Mouse (Mus musculus): Measurements from ENCODE around the gene Cep250.

Cep250 gene

DNA sequence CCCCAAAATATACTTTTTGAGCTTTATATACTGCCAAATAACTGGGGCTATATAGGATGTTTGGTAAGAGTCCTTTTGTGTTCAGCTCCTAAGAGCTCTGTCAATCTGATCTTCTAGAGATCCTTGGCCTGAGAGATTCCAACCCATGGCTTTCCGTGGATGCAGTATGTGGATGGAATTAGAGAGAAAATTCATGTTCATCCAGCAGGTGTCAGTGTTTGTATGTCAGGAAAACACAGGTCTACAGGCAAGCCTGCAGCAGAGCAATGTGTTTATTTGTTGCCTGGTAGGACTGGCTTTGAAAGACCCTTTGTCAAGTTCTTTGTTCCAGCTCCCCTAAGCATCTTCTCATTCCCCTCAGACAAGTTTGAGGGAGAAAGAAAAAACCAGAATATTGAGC, 6.7 kb downstream of the Cep250 start:
- DNase-seq (ENCODE audit: extremely low spot score), result no peak

DNA sequence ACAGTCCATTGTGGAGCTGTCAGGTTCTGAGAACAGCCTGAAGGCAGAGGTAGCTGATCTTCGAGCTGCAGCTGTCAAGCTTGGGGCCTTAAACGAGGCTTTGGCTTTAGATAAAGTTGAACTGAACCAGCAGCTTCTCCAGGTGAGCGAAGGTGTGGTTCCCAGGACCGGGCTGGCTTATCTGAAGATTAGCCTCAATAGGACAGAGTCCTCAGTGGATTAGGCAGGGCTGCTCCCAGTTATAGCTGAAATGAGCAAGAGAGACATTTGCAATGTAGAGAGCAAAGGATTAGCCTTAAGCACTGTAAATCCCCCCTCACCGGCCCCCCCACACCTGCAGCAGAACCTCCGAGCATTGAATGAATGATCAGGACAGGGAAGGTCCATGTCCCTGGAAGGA, 17.1 kb downstream of the Cep250 start:
- DNase-seq (ENCODE audit: extremely low spot score), result no peak

DNA sequence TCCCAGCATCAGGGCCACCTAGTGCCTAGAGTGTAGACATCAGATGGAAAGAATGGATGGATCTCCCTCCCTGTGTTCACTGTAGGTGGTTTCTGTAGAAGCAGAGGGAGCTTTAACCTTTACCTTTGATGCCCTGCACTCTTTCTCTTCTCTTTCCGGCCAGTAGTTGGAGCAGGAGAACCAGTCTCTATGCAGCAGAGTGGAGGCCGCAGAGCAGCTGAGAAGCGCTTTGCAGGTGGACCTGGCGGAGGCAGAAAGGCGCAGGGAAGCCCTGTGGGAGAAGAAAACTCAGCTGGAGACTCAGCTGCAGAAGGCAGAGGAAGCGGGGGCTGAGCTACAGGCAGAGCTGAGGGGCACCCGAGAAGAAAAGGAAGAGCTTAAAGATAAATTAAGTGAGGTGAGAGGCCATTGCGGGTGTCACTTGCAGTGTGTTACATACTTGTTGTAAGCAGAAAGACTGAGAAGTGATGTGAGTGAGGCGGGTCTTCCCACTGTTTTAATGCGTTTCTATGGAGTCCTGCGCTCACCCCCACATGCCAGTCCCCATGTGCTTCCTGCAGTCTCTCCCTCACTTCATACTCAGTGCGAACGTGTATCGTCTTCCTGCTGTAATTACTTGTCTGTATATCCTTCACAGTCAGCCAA, 18.0 kb downstream of the Cep250 start:
- DNase-seq (ENCODE audit: extremely low spot score), result no peak

GRCm38 (mm10) chr2:155979328-155979991, 23.2 kb downstream of the Cep250 start:
- no peak for DNase-seq (ENCODE audit: extremely low spot score)

DNA sequence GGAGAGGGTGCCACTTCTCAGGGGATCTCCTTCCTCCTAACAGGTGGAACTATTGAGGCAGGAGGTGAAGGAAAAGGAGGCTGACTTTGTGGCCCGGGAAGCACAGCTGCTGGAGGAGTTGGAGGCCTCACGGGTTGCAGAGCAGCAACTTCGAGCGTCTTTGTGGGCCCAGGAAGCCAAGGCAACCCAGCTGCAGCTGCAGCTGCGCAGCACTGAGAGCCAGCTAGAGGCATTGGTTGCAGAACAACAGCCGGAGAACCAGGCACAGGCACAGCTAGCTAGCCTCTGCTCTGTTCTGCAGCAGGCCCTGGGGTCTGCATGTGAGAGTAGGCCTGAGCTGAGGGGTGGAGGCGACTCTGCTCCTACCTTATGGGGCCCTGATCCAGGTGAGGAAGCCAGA, 29.5 kb downstream of the Cep250 start:
- DNase-seq (ENCODE audit: extremely low spot score), result no peak

DNA sequence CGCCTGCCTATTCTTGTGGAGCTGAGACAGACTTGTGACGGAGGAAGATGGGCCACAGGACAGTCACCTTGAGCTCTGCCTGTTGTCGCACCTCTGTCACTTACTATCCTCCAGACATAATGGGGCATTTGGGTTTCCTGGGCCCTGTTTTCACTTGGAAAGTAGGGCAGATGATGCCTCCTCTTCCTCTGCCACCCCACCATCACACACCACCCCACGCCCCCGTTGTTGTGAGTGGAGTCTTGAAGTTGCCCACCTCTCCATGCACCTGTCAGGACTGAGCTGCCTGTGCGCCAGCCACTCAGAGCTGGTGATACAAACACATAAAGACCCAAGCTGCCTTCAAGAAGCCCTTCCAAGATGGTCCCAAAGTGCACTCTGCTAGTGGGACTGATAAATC, 30.9 kb downstream of the Cep250 start:
- no peak for DNase-seq (ENCODE audit: extremely low spot score)

- DNase-seq (ENCODE audit: extremely low spot score), result no peak
Observed at GRCm38 (mm10) chr2:155989085-155989484, 32.8 kb downstream of the Cep250 start.

- no peak for DNase-seq (ENCODE audit: extremely low spot score)
Observed at GRCm38 (mm10) chr2:155991151-155991550, 34.9 kb downstream of the Cep250 start.

- no peak for DNase-seq (ENCODE audit: extremely low spot score)
Observed at GRCm38 (mm10) chr2:155991863-155992321, 35.6 kb downstream of the Cep250 start.

GRCm38 (mm10) chr2:156005393-156005792, 49.1 kb downstream of the Cep250 start:
- DNase-seq (ENCODE audit: extremely low spot score), result peak; percentile 7

DNA sequence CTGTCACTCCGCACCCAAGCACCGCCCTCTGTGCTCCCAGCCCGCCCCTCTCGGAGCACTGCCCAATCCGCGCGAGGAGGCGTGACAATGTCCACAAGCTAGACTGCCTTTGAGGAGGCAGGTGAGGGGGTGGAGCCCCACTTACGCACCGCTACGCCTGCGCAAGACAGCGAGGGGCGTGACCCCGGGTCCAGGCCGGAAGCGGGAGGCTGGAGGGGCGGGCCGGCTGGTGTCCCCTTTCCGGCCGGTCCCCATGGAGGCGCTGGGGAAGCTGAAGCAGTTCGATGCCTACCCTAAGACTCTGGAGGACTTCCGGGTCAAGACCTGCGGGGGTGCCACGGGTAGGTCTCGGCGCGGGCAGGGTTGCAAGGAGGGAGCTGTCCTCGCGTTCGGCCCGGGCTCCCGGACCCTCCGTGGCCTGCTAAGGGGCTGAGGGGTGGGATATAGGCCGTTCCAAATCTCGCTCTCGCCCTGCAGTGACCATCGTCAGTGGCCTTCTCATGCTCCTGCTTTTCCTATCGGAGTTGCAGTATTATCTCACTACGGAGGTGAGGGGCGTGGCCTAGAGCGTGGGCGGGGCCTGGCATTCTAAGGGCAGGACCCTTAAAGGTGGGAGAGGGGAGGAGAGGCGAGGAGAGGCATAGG, 51.8 kb downstream of the Cep250 start, which contains the start of the genes 6430550D23Rik and Ergic3:
Gene 6430550D23Rik, minus strand, starts transcription at position 90 of the 645 bp plus-strand sequence.
Gene Ergic3, plus strand, starts transcription at position 158 of the 645 bp plus-strand sequence.
- DNase-seq (ENCODE audit: extremely low spot score), result peak; percentile 98

DNA sequence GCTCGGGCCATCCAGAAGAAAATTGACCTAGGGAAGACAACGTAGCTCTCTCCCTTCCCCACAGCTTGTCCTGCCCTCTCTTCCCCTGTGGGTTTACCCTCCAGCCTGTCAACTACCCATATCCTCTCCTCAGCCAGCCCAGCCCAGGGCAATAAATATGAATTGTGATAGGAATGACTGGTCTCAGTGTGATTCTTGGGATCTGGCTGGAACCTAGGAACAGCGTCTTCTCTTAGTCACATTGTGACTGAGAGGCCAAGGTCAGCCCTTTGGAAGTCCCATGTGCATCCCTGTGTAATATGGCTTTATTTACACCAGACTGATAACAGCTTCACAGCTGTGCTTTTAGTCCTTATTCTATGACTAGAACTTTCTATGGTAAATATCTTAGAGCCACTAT, 61.8 kb downstream of the Cep250 start:
- DNase-seq (ENCODE audit: extremely low spot score), result no peak

GRCm38 (mm10) chr2:156021219-156021618, 65.0 kb downstream of the Cep250 start:
- no peak for DNase-seq (ENCODE audit: extremely low spot score)

DNA sequence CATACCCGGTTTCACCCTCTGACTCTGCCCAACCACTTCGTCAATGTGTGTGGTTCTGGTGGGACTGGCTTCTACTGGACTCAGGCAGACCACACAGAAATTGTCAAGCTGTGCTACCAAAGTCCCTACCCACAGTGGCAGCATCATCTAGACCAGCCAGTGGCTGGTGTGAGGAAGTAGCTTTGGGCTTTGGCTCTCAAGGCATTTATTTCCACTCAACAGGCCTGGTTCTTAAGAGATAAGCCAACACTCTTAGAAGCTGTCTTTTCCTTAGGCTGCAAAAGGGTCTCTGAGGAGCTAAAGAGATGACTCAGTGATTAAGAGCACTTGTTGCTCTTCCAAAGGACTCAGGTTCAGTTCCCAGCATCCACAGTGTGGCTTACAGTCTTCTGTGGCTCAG, 65.5 kb downstream of the Cep250 start:
- DNase-seq (ENCODE audit: extremely low spot score), result no peak

- DNase-seq (ENCODE audit: extremely low spot score), result no peak
Observed at GRCm38 (mm10) chr2:156025482-156025881, 69.2 kb downstream of the Cep250 start.

DNA sequence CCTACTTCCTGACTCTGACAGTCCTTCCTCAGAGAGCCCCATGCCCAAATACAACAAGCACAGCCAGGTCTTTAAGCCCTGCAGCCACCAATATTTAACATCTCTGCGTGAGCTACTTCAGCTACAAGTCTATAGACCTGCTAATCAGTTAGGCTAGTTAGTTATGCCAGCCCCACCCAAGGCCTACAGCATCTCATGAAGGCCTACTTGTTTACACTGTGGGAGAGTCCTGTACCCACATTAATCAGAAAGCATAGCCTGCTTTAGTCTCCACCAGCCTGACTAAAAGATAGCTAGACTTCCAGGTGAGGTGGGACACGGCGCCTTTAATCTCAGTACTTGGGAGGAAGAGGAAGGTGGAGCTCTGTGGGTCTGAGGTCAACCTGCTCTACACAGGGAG, 83.1 kb downstream of the Cep250 start:
- no peak for DNase-seq (ENCODE audit: extremely low spot score)

DNA sequence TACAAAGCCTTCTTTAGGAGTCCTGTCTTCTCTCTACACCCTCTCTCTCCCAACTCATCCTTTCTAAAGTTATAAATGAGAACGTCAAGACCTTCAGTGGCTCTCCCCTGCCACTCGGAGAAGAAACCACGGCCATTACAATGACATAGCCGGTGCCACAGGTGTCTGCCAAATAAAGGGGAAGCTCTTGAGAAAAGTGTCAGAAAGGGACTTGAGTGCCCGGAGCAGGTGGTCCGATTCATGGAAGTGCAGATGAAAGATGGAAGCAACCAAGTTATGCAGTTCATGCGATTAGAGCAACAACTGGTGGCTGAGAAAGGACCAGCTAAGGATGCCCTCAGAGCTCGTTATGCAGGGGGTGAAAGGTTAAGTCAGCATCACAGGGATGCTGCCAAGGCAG, 86.6 kb downstream of the Cep250 start:
- DNase-seq (ENCODE audit: extremely low spot score), result no peak

GRCm38 (mm10) chr2:156047929-156048328, 91.7 kb downstream of the Cep250 start:
- DNase-seq (ENCODE audit: extremely low spot score), result peak; percentile 11

All from embryo, embryonic 9.5 days (tissue).